Mouse (Mus musculus) thymus, adult 2 months (tissue): ENCODE data around the gene Dcdc2b.

Experiments
- CTCF ChIP-seq: fragments of 200-500 bp; IDR thresholded peaks from 2 replicates; pipeline ENCODE4 v1.5.1; 2012; ENCODE audit warnings: mild to moderate bottlenecking, control low read depth, low read length, moderate library complexity, borderline replicate concordance; ENCODE audit not compliant: control insufficient read depth, poor library complexity, insufficient read depth; ENCODE audit errors: extremely low read depth
- POLR2A ChIP-seq: fragments of 200-500 bp; IDR thresholded peaks from 2 replicates; pipeline ENCODE4 v1.6.1; 2012; ENCODE audit warnings: mild to moderate bottlenecking, low read length, control low read depth, moderate library complexity; ENCODE audit not compliant: control insufficient read depth, poor library complexity, insufficient read depth; ENCODE audit errors: extremely low read depth

GRCm38 (mm10) chr4:129576863-129577491 lies 37.1 kb downstream of the Dcdc2b start:
- peak; percentile 85 for TF ChIP-seq CTCF
- TF ChIP-seq POLR2A = 0 out of 2 replicates have a peak, but pooled peaks have one; percentile 33
